In genomic region chr4:55281486-55282096, GRCm38 (mm10) we compare ENCODE assay signal across 18 mouse cellular contexts.
DNase-seq lines count a peak whose midpoint lies in the region; ATAC-seq and TF ChIP-seq lines count a peak whose summit lies in the region.
"Had no signal": no experiment of that assay in that cellular context is flagged by ENCODE, and none has a peak within 500 bp of the region (broad histone marks: within the 10 kb centered on the region; RNA-seq: fewer than 3 reads in every experiment).

No protein-coding gene starts in this region.

- no peak for TF ChIP-seq POLR2A in kidney, adult 2 months (IDR thresholded peaks at IDR 0.05; ENCODE audit: low read depth, low read length)

- H3K36me3 ChIP-seq in heart, embryonic 12.5 days, result no peaks in the 10 kb centered on the region
- H3K36me3 ChIP-seq in heart, embryonic 16.5 days (ENCODE audit: control insufficient read depth, insufficient read depth), result no peaks in the 10 kb centered on the region
- H3K36me3 ChIP-seq in kidney, adult 2 months (ENCODE audit: control insufficient read depth, insufficient read depth, low read length), result no peaks in the 10 kb centered on the region
- H3K36me3 ChIP-seq: embryonic facial prominence, embryonic 10.5 days; hindbrain, embryonic 15.5 days had no signal

- 0 out of 2 replicates have a peak, but pooled peaks have one; percentile 39 for ATAC-seq in heart, embryonic 12.5 days (ENCODE audit: insufficient number of reproducible peaks, low FRiP score)
- ATAC-seq in heart, embryonic 16.5 days (replicated peaks; ENCODE audit: extremely low read depth, insufficient read depth, low FRiP score), result no peak
- ATAC-seq: forebrain, embryonic 13.5 days; forebrain, postnatal 0 days had no signal

- no peak for DNase-seq in heart, postnatal 36 days
- no peak for DNase-seq in heart, postnatal 14 days
- DNase-seq in ES-CJ7 (ENCODE audit: low read depth, low spot score) (peak; percentile 17), ZHBTc4 (ENCODE audit: low read depth, low spot score) (peak; percentile 53)
- no peak for DNase-seq in kidney, adult 2 months
- no peak for DNase-seq in adrenal gland, adult 8-10 months
- DNase-seq: adrenal gland, postnatal 14 days; cerebellum, adult 18-20 months; cerebellum, postnatal 10 days; forebrain, postnatal 0 days; gastrocnemius, postnatal 14 days; kidney, adult 8-10 months had no signal

- no peak for TF ChIP-seq CTCF in kidney, adult 2 months (conservative IDR thresholded peaks at IDR 0.05; ENCODE audit: insufficient read depth, insufficient read length, low read depth, low read length)

- H3K4me3 ChIP-seq in heart, embryonic 12.5 days, result no peak overlapping the region
- no peak overlapping the region for H3K4me3 ChIP-seq in heart, embryonic 16.5 days (ENCODE audit: low read length)
- no peak overlapping the region for H3K4me3 ChIP-seq in kidney, adult 2 months (ENCODE audit: insufficient read depth, low read depth, low read length)
- H3K4me3 ChIP-seq: embryonic facial prominence, embryonic 10.5 days; forebrain, embryonic 13.5 days; hindbrain, embryonic 15.5 days had no signal

- 33% methylated on average over 14 of the region's 14 CpGs for WGBS in heart, embryonic 12.5 days
- WGBS in heart, embryonic 16.5 days, result 45% methylated on average over 14 of the region's 14 CpGs
- WGBS in kidney, adult 2 months, result 85% methylated on average over 14 of the region's 14 CpGs

- no peaks in the 10 kb centered on the region for H3K9me3 ChIP-seq in heart, embryonic 12.5 days (replicated peaks)
- H3K9me3 ChIP-seq in heart, embryonic 16.5 days (replicated peaks; ENCODE audit: control insufficient read depth, low read length), result no peaks in the 10 kb centered on the region
- H3K9me3 ChIP-seq: embryonic facial prominence, embryonic 10.5 days; forebrain, embryonic 13.5 days; hindbrain, embryonic 15.5 days had no signal

- peaks cover 28% of the 10 kb centered on the region for H3K4me1 ChIP-seq in heart, embryonic 12.5 days (replicated peaks)
- H3K4me1 ChIP-seq in heart, embryonic 16.5 days (ENCODE audit: control insufficient read depth, insufficient read depth, low read length), result 0 out of 2 replicates have a peak, but pooled peaks cover 8% of the 10 kb centered on the region
- H3K4me1 ChIP-seq in kidney, adult 2 months (ENCODE audit: control insufficient read depth, insufficient read depth, low read length), result no peaks in the 10 kb centered on the region
- H3K4me1 ChIP-seq: hindbrain, embryonic 15.5 days had no signal

- no peaks in the 10 kb centered on the region for H3K27me3 ChIP-seq in heart, embryonic 12.5 days (replicated peaks)
- no peaks in the 10 kb centered on the region for H3K27me3 ChIP-seq in heart, embryonic 16.5 days (ENCODE audit: control insufficient read depth, insufficient read depth, low read length)
- no peaks in the 10 kb centered on the region for H3K27me3 ChIP-seq in kidney, adult 2 months (replicated peaks; ENCODE audit: control insufficient read depth, insufficient read depth, low read length)
- H3K27me3 ChIP-seq: CH12.LX; hindbrain, embryonic 15.5 days had no signal

- H3K4me2 ChIP-seq in heart, embryonic 12.5 days, result peak overlapping the region; percentile 54
- H3K4me2 ChIP-seq in heart, embryonic 16.5 days (ENCODE audit: low read depth, low read length), result peak overlapping the region; percentile 38
- H3K4me2 ChIP-seq: forebrain, embryonic 13.5 days; hindbrain, embryonic 15.5 days had no signal

- no peak overlapping the region for H3K9ac ChIP-seq in heart, embryonic 12.5 days
- H3K9ac ChIP-seq in heart, embryonic 16.5 days (ENCODE audit: low read length), result no peak overlapping the region
- H3K9ac ChIP-seq: forebrain, embryonic 13.5 days; forebrain, postnatal 0 days; hindbrain, embryonic 15.5 days had no signal

- H3K27ac ChIP-seq in heart, embryonic 12.5 days (ENCODE audit: poor library complexity, severe bottlenecking), result no peak overlapping the region
- H3K27ac ChIP-seq in heart, embryonic 16.5 days (ENCODE audit: low read length), result no peak overlapping the region
- no peak overlapping the region for H3K27ac ChIP-seq in kidney, adult 2 months (ENCODE audit: insufficient read depth, low read depth, low read length)
- H3K27ac ChIP-seq: embryonic facial prominence, embryonic 10.5 days; forebrain, embryonic 13.5 days; hindbrain, embryonic 15.5 days had no signal

- intact Hi-C loops in heart, postnatal 36 days (cut with DNase I), result no loop called here
- intact Hi-C loops in heart, postnatal 14 days (cut with DNase I), result no loop called here

Comparison
In these comparisons a context has a peak if more than half of its experiments do, and no peak if none do; other contexts are left out.
1. DNase-seq: peak in ES-CJ7 (single experiment) and ZHBTc4 (single experiment); none in heart, postnatal 36 days (0 of 2), heart, postnatal 14 days (0 of 2), kidney, adult 2 months (single experiment) and adrenal gland, adult 8-10 months (single experiment).